Mouse (Mus musculus): ENCODE data around the gene Nudt1. TPM values are rescaled to one million over a fixed set of nuclear protein-coding genes. Genes with fewer than 3 reads are reported as not detected.

Nudt1 gene
- 29.0 and 30.0 TPM in 2 replicates for polyA plus RNA-seq (2011; ENCODE audit: insufficient read depth, insufficient read length, low replicate concordance, missing spikeins)

DNA sequence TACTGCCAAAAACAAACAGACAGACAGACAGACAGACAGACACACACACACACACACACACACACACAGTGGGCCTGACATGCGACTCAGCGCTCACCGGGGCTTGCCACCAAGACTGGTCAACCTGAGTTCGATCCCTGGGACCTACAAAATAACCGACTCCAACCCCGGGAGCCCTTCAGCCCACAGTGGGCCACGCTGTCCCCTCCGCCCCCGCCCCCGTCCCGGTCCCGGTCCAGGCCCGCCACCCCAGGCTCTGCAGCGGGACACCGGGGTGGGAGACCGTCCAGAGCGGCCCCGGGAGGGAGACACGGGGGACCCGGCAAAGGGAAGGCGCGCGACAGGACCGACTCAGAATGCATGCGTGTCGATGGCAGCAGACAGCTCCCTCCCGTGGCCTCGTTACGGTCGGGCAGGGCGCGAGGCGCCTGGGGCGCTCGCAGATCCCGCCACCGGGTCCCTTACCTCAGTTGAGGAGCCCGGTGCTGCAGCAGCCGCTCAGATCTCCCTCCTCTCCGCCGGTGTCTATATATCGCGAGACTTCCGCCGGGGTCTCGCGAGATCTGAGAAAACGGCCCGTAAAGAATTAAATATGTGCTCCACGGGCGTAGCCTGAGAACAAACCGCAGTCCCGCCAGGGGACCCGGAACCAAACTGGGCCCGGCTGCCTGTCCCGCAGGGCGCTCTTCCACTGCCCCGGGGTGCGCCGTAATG lies at the start of gene Nudt1, which contains the start of gene Mad1l1:
TSS of gene Nudt1 (plus strand) at position 615 of the 714 bp plus-strand sequence.
TSS of gene Mad1l1 (minus strand) at position 511 of the 714 bp plus-strand sequence.
- Histone ChIP-seq H3K4me1 (ENCODE audit: control insufficient read depth, insufficient read depth, low read length) (no peaks in the 10 kb centered on the region; the same call in 1 of the 2 replicates), H3K27ac (ENCODE audit: control insufficient read depth, insufficient read depth, low read depth, low read length, poor library complexity) (peak within 1 kb of the TSS; percentile 88), H3K4me3 (replicated peaks; ENCODE audit: control insufficient read depth, low read depth, low read length) (peak within 1 kb of the TSS; percentile 90)
- WGBS: under 1% methylated on average over 60 of the region's 60 CpGs
- TF ChIP-seq CTCF (IDR thresholded peaks at IDR 0.05; ENCODE audit: control insufficient read depth, insufficient read depth, low read length): peak; percentile 33; the same call in 1 of the 2 replicates
- peak; percentile 84; the same call in 1 of the 2 replicates for TF ChIP-seq POLR2A (IDR thresholded peaks at IDR 0.05; ENCODE audit: borderline replicate concordance, control insufficient read depth, low read depth, low read length)

DNA sequence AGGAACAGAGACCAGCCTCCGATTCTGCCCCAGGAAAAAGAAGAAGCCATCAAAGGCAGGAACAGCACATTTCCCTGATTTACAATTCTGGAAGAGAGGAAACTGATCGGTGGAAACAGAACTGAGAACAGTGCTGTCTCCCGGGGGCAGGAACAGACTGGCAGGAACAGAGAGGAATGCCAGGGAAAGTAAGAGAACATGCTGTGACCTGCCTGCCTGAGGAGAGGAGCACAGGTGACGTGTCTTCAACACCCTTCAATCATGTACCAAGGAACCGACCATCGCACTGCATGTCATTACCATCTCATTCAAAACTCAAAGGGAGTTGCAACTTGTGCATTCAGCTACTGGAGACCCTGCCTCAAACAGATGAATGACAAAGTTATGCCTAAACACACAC lies 44.7 kb upstream of the Nudt1 start:
- no peak overlapping the region for H3K27ac ChIP-seq (ENCODE audit: control insufficient read depth, insufficient read depth, low read depth, low read length, poor library complexity)
- H3K4me1 ChIP-seq (ENCODE audit: control insufficient read depth, insufficient read depth, low read length): no peaks in the 10 kb centered on the region
- H3K4me3 ChIP-seq (replicated peaks; ENCODE audit: control insufficient read depth, low read depth, low read length): no peak overlapping the region
- no peak for TF ChIP-seq CTCF (IDR thresholded peaks at IDR 0.05; ENCODE audit: control insufficient read depth, insufficient read depth, low read length)
- TF ChIP-seq POLR2A (IDR thresholded peaks at IDR 0.05; ENCODE audit: borderline replicate concordance, control insufficient read depth, low read depth, low read length): no peak
- WGBS: 85% methylated on average over 6 of the region's 6 CpGs

DNA sequence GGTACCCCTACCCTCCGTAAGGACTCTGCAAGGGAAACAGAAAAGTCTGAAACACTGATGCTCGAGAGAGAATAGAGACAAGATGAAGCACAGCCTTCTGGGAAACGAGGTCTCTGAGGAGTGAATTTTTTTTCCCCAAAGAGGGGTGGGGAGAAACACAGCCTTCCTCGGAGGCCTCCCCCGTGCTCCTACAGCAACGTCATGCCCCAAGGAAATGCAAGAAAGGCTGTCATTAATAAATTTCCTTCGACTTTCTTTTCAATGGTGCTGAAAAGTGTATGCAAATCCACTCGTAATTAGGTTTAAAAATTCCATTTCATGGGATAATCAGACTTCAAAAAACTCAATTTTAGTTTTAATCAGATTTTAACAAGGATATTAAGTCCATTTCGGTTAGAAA lies 41.3 kb upstream of the Nudt1 start:
- 87% methylated on average over 9 of the region's 9 CpGs for WGBS
- Histone ChIP-seq H3K27ac (ENCODE audit: control insufficient read depth, insufficient read depth, low read depth, low read length, poor library complexity) (no peak overlapping the region), H3K4me1 (ENCODE audit: control insufficient read depth, insufficient read depth, low read length) (no peaks in the 10 kb centered on the region), H3K4me3 (replicated peaks; ENCODE audit: control insufficient read depth, low read depth, low read length) (no peak overlapping the region)
- no peak for TF ChIP-seq CTCF (IDR thresholded peaks at IDR 0.05; ENCODE audit: control insufficient read depth, insufficient read depth, low read length)
- no peak for TF ChIP-seq POLR2A (IDR thresholded peaks at IDR 0.05; ENCODE audit: borderline replicate concordance, control insufficient read depth, low read depth, low read length)

DNA sequence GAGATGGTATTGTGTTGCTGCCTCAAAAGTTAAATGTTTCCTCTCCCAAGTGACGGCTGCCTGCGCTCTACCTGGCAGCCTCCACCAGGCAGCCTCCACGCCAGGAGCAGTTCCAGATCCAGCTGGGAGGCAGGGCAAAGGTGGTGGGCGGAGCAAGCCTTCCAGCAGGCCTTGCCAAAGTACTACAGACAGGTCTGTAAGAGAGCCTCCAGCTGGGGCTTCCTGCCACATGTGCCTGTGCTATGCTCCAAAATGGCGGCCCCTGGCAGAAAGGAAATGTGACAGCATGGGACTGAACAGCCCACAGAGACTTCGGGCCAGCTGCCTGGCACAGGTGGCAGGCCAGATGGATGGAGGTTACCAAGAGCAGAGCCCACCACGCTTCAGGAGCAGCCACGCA lies 39.1 kb upstream of the Nudt1 start:
- 82% methylated on average over 8 of the region's 8 CpGs for WGBS
- TF ChIP-seq CTCF (IDR thresholded peaks at IDR 0.05; ENCODE audit: control insufficient read depth, insufficient read depth, low read length): no peak
- TF ChIP-seq POLR2A (IDR thresholded peaks at IDR 0.05; ENCODE audit: borderline replicate concordance, control insufficient read depth, low read depth, low read length): no peak
- Histone ChIP-seq H3K27ac (ENCODE audit: control insufficient read depth, insufficient read depth, low read depth, low read length, poor library complexity) (no peak overlapping the region), H3K4me3 (replicated peaks; ENCODE audit: control insufficient read depth, low read depth, low read length) (no peak overlapping the region), H3K4me1 (ENCODE audit: control insufficient read depth, insufficient read depth, low read length) (no peaks in the 10 kb centered on the region)

DNA sequence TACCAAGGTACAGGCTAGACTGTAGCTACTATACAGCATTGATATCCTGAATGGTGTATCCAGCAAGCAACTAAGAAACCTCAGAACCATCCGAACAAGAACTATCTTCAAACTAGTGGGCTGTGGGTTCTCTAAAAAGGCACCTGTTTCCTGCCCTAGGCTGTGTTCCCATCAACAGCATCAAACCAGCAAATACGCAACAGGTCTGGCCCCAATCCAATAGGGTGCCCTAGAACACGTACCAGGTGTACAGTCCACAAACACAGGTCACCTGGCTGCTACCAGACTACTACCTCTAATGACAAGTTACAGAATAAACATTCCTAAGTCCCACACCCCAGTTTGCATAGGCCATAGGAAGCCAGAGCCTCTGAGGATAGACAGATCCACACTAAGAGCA lies 38.6 kb upstream of the Nudt1 start:
- Histone ChIP-seq H3K27ac (ENCODE audit: control insufficient read depth, insufficient read depth, low read depth, low read length, poor library complexity) (no peak overlapping the region), H3K4me1 (ENCODE audit: control insufficient read depth, insufficient read depth, low read length) (no peaks in the 10 kb centered on the region), H3K4me3 (replicated peaks; ENCODE audit: control insufficient read depth, low read depth, low read length) (no peak overlapping the region)
- WGBS: 86% methylated on average over 3 of the region's 3 CpGs
- TF ChIP-seq POLR2A (IDR thresholded peaks at IDR 0.05; ENCODE audit: borderline replicate concordance, control insufficient read depth, low read depth, low read length) (no peak), CTCF (IDR thresholded peaks at IDR 0.05; ENCODE audit: control insufficient read depth, insufficient read depth, low read length) (no peak)

DNA sequence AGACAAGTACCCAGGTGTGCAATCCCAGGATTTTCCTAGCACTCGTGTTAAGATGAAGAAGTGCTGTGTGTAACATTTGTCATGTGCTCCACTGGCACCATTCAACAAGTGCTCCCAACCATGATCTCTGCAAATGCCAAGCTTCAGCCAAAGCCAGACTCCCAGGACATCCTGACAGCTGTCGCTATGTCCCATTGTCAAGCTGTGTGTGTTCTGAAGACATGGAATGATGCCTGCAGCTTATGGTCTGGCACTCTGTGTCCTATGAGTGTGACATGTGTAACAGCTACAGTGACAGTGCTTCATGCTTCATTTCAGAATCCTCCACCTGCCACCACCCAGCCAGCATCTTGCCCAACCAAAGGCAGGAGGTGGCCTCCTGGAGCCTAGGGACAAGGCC lies 37.4 kb upstream of the Nudt1 start:
- WGBS: 80% methylated on average over 2 of the region's 2 CpGs
- no peaks in the 10 kb centered on the region for H3K4me1 ChIP-seq (ENCODE audit: control insufficient read depth, insufficient read depth, low read length)
- no peak for TF ChIP-seq CTCF (IDR thresholded peaks at IDR 0.05; ENCODE audit: control insufficient read depth, insufficient read depth, low read length)
- no peak for TF ChIP-seq POLR2A (IDR thresholded peaks at IDR 0.05; ENCODE audit: borderline replicate concordance, control insufficient read depth, low read depth, low read length)
- H3K27ac ChIP-seq (ENCODE audit: control insufficient read depth, insufficient read depth, low read depth, low read length, poor library complexity): no peak overlapping the region
- no peak overlapping the region for H3K4me3 ChIP-seq (replicated peaks; ENCODE audit: control insufficient read depth, low read depth, low read length)

DNA sequence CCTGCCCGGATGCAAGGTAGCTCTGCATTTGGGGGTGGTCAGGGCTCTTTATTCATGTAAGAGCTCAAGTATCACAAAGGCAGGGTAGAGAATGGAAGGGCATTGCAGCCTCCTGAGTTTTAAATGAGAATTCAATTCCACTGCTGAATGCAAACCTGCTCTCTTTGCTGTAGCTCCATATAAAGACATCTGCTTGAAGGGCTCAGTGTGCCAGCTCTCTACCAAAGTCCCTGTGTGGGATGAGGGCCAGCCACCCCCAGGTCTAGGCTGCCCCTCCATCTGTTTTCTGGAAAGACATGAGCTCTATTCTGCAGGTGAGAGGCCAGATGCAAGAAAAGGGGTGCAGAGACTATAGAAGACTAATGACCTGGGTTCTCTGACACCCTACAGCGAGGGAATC lies 36.7 kb upstream of the Nudt1 start:
- TF ChIP-seq POLR2A (IDR thresholded peaks at IDR 0.05; ENCODE audit: borderline replicate concordance, control insufficient read depth, low read depth, low read length): no peak
- TF ChIP-seq CTCF (IDR thresholded peaks at IDR 0.05; ENCODE audit: control insufficient read depth, insufficient read depth, low read length): no peak
- Histone ChIP-seq H3K27ac (ENCODE audit: control insufficient read depth, insufficient read depth, low read depth, low read length, poor library complexity) (no peak overlapping the region), H3K4me1 (ENCODE audit: control insufficient read depth, insufficient read depth, low read length) (no peaks in the 10 kb centered on the region), H3K4me3 (replicated peaks; ENCODE audit: control insufficient read depth, low read depth, low read length) (no peak overlapping the region)
- WGBS: 90% methylated on average over 2 of the region's 2 CpGs

DNA sequence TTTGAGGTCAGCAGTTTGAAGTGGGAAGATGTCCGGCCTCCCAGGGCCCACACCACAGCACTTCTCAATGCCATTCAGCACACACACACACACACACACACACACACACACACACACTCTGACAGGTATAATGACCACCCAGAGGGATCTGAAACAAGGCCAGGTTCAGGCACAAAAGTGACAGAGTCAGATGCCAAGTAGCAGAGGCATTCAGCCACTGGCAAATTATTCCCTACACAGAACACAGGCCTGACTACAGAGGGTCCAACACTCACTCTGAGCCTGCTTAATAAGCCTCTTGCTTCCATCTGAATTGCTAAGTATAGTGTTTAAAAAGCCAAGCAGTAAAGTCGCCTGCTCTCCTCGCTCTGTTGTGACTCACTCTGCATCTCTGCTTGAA lies 33.2 kb upstream of the Nudt1 start:
- H3K4me1 ChIP-seq (ENCODE audit: control insufficient read depth, insufficient read depth, low read length): no peaks in the 10 kb centered on the region
- no peak overlapping the region for H3K4me3 ChIP-seq (replicated peaks; ENCODE audit: control insufficient read depth, low read depth, low read length)
- TF ChIP-seq CTCF (IDR thresholded peaks at IDR 0.05; ENCODE audit: control insufficient read depth, insufficient read depth, low read length) (no peak), POLR2A (IDR thresholded peaks at IDR 0.05; ENCODE audit: borderline replicate concordance, control insufficient read depth, low read depth, low read length) (no peak)
- 85% methylated on average over 3 of the region's 3 CpGs for WGBS
- no peak overlapping the region for H3K27ac ChIP-seq (ENCODE audit: control insufficient read depth, insufficient read depth, low read depth, low read length, poor library complexity)
